Mouse (Mus musculus) MEL (cell line): Measurements from ENCODE around the gene Rpp30.
A peak's percentile ranks its signal among the peaks of the same experiment; 100 is the strongest.

ENCODE experiments used
- BHLHE40 ChIP-seq: IDR thresholded peaks from 2 replicates; pipeline ENCODE4 v1.6.1; 2012; ENCODE audit warnings: low read depth, mild to moderate bottlenecking, inconsistent platforms, low read length, improper control_type of control experiment, borderline replicate concordance
- CHD2 ChIP-seq: IDR thresholded peaks from 2 replicates; pipeline ENCODE4 v1.6.1; 2011; ENCODE audit warnings: low read length, improper control_type of control experiment
- CTCF ChIP-seq, 3 experiments: IDR thresholded peaks in 2 of 3; conservative IDR thresholded peaks in 1 of 3; 2 replicates each; pipeline ENCODE4 v1.5.1; 2011 to 2012; ENCODE audit warnings: low read length in 3 of 3, low read depth in 2 of 3, mild to moderate bottlenecking in 2 of 3, improper control_type of control experiment in 1 of 3, inconsistent platforms in 1 of 3, mixed read lengths in 1 of 3, moderate library complexity in 1 of 3; ENCODE audit not compliant: control insufficient read depth in 1 of 3, insufficient read depth in 1 of 3, poor library complexity in 1 of 3, severe bottlenecking in 1 of 3
- E2F4 ChIP-seq: IDR thresholded peaks from 2 replicates; pipeline ENCODE4 v1.6.1; 2011; ENCODE audit warnings: low read depth, low read length, improper control_type of control experiment, borderline replicate concordance
- HCFC1 ChIP-seq: IDR thresholded peaks from 2 replicates; pipeline ENCODE4 v1.6.1; 2012; ENCODE audit warnings: low read depth, mild to moderate bottlenecking, inconsistent platforms, low read length, improper control_type of control experiment, moderate library complexity
- KAT2A ChIP-seq: conservative IDR thresholded peaks from 2 replicates; pipeline ENCODE4 v1.6.1; 2012; ENCODE audit warnings: low read depth, low read length, improper control_type of control experiment, inconsistent platforms
- MAX ChIP-seq: IDR thresholded peaks from 2 replicates; pipeline ENCODE4 v1.6.1; 2011; ENCODE audit warnings: low read length, improper control_type of control experiment
- NELFE ChIP-seq: IDR thresholded peaks from 2 replicates; pipeline ENCODE4 v1.6.1; 2011; ENCODE audit warnings: low read depth, low read length, improper control_type of control experiment
- POLR2A ChIP-seq, 2 experiments: IDR thresholded peaks; 2 replicates each; pipeline ENCODE4 v1.6.1; 2011 to 2012; ENCODE audit warnings: low read length in 2 of 2, mild to moderate bottlenecking in 2 of 2, control low read depth in 1 of 2, improper control_type of control experiment in 1 of 2, low read depth in 1 of 2, moderate library complexity in 1 of 2; ENCODE audit not compliant: control insufficient read depth in 1 of 2, insufficient read depth in 1 of 2, poor library complexity in 1 of 2
- RAD21 ChIP-seq: IDR thresholded peaks from 2 replicates; pipeline ENCODE4 v1.6.1; 2011; ENCODE audit warnings: mild to moderate bottlenecking, low read depth, low read length, improper control_type of control experiment
- USF1 ChIP-seq: IDR thresholded peaks from 2 replicates; pipeline ENCODE4 v1.6.1; 2014; ENCODE audit warnings: low read depth, mild to moderate bottlenecking, inconsistent platforms, low read length, improper control_type of control experiment, moderate library complexity
- ZC3H11A ChIP-seq: IDR thresholded peaks from 2 replicates; pipeline ENCODE4 v1.6.1; 2012; ENCODE audit warnings: low read depth, mild to moderate bottlenecking, inconsistent platforms, low read length, improper control_type of control experiment

DNA sequence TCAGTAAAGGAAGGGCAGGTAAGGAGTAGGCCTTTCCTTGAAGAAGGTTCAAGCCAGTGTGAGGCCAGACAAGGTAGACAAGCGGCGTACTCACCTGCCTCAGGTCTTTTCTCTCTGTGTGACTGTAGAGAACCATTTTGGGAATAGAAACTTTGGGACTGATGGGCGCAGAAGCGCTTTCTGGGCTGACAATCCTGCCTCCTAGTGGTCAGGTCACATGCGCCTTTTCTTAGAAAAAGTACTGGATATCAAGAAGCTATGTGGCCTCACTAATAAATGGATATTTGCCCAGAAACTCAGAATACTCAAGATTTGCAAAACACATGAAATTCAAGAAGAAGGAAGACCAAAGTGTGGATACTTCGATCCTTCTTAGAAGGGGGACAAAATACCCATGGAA is 65.1 kb downstream of the Rpp30 start:
- TF ChIP-seq USF1, result no peak
- TF ChIP-seq RAD21, result no peak; the same call in 1 of the 2 replicates
- TF ChIP-seq CTCF (IDR thresholded peaks at IDR 0.05 in 2 of 3, conservative IDR thresholded peaks at IDR 0.05 in 1 of 3; ENCODE audit: control insufficient read depth in 1 of 3, insufficient read depth in 1 of 3, low read depth in 2 of 3, low read length in 3 of 3, poor library complexity in 1 of 3, severe bottlenecking in 1 of 3), result peak in 1 of 3 experiments; percentile 5; a peak in 1 of 6 replicates
- no peak for TF ChIP-seq CHD2
- TF ChIP-seq MAX, result no peak
- TF ChIP-seq POLR2A (IDR thresholded peaks at IDR 0.05; ENCODE audit: control insufficient read depth in 1 of 2, insufficient read depth in 1 of 2, low read depth in 1 of 2, low read length in 2 of 2, poor library complexity in 1 of 2), result no peak
- no peak for TF ChIP-seq NELFE
- no peak for TF ChIP-seq E2F4
- TF ChIP-seq KAT2A, result no peak
- no peak for TF ChIP-seq BHLHE40
- no peak for TF ChIP-seq ZC3H11A
- no peak for TF ChIP-seq HCFC1
